Mouse (Mus musculus) CH12.LX (cell line): ENCODE results near the gene Gm26938. TPM values are rescaled to one million over a fixed set of nuclear protein-coding genes. Genes with fewer than 3 reads are reported as not detected.

Source experiments
- DNase-seq: peaks from one replicate; pipeline ENCODE4 v3.0.0-alpha.2; 2013; ENCODE audit errors: extremely low read depth
- H3K27ac ChIP-seq: 2 replicates; pipeline ENCODE4 v1.5.1; 2012; ENCODE audit warnings: low read depth, mild to moderate bottlenecking, control low read depth, moderate library complexity; ENCODE audit not compliant: insufficient read depth
- H3K27me3 ChIP-seq: replicated peaks from 2 replicates; pipeline ENCODE3; 2012; ENCODE audit warnings: inconsistent platforms
- H3K36me3 ChIP-seq, 2 experiments: replicated peaks in 1 of 2; 2 replicates each; pipeline versions ENCODE3 to v1.6.1; 2012; ENCODE audit warnings: inconsistent platforms in 1 of 2, low read length in 1 of 2, mild to moderate bottlenecking in 1 of 2, mixed read lengths in 1 of 2, moderate library complexity in 1 of 2; ENCODE audit not compliant: control insufficient read depth in 1 of 2, insufficient read depth in 1 of 2
- H3K4me1 ChIP-seq, 2 experiments: 2 replicates each; pipeline ENCODE4 v1.6.1; 2012; ENCODE audit warnings: inconsistent platforms in 1 of 2, moderate library complexity in 1 of 2; ENCODE audit not compliant: insufficient read depth in 2 of 2, control insufficient read depth in 1 of 2
- H3K4me2 ChIP-seq: 2 replicates; pipeline ENCODE4 v1.6.1; 2012; ENCODE audit warnings: low read depth, mild to moderate bottlenecking, control low read depth; ENCODE audit not compliant: poor library complexity, insufficient read depth, severe bottlenecking
- H3K4me3 ChIP-seq, 3 experiments: fragments of 150-350 bp in 1 of 3; sonication (generic) in 1 of 3; replicated peaks in 1 of 3; 2 replicates each; pipeline versions ENCODE3 to v1.5.1; 2011 to 2012; ENCODE audit warnings: low read depth in 2 of 3, low read length in 2 of 3, mild to moderate bottlenecking in 2 of 3, moderate library complexity in 2 of 3, control low read depth in 1 of 3, improper control_type of control experiment in 1 of 3, inconsistent platforms in 1 of 3, mixed read lengths in 1 of 3; ENCODE audit not compliant: poor library complexity in 1 of 3
- H3K79me2 ChIP-seq: replicated peaks from 2 replicates; pipeline ENCODE4 v1.6.1; 2012; ENCODE audit warnings: mild to moderate bottlenecking, moderate library complexity; ENCODE audit not compliant: control insufficient read depth, poor library complexity, insufficient read depth, severe bottlenecking; ENCODE audit errors: extremely low read depth
- H3K9ac ChIP-seq: 2 replicates; pipeline ENCODE4 v1.6.1; 2012; ENCODE audit warnings: low read depth, mild to moderate bottlenecking, control low read depth, moderate library complexity; ENCODE audit not compliant: insufficient read depth
- H3K9me3 ChIP-seq: replicated peaks from 2 replicates; pipeline ENCODE3; 2012; ENCODE audit warnings: low read length, inconsistent platforms, mixed read lengths
- BHLHE40 ChIP-seq: IDR thresholded peaks from 2 replicates; pipeline ENCODE4 v1.6.1; 2011; ENCODE audit warnings: mild to moderate bottlenecking, low read depth, low read length, improper control_type of control experiment
- E2F4 ChIP-seq: IDR thresholded peaks from 2 replicates; pipeline ENCODE4 v1.6.1; 2011; ENCODE audit warnings: low read depth, low read length, improper control_type of control experiment; ENCODE audit not compliant: insufficient replicate concordance
- ELF1 ChIP-seq: IDR thresholded peaks from 2 replicates; pipeline ENCODE4 v1.6.1; 2014; ENCODE audit warnings: low read depth, mild to moderate bottlenecking, inconsistent platforms, low read length, improper control_type of control experiment
- ETS1 ChIP-seq: conservative IDR thresholded peaks from 2 replicates; pipeline ENCODE4 v1.6.1; 2012; ENCODE audit warnings: low read depth, mild to moderate bottlenecking, inconsistent platforms, low read length, improper control_type of control experiment, moderate library complexity
- HCFC1 ChIP-seq: IDR thresholded peaks from 2 replicates; pipeline ENCODE4 v1.6.1; 2012; ENCODE audit warnings: low read depth, mild to moderate bottlenecking, inconsistent platforms, low read length, improper control_type of control experiment
- JUN ChIP-seq: IDR thresholded peaks from 2 replicates; pipeline ENCODE4 v1.6.1; 2011; ENCODE audit warnings: low read depth, mild to moderate bottlenecking, low read length, improper control_type of control experiment, moderate library complexity; ENCODE audit not compliant: insufficient read depth
- JUND ChIP-seq: conservative IDR thresholded peaks from 2 replicates; pipeline ENCODE4 v1.6.1; 2011; ENCODE audit warnings: low read depth, low read length, improper control_type of control experiment
- MAX ChIP-seq: IDR thresholded peaks from 2 replicates; pipeline ENCODE4 v1.6.1; 2011; ENCODE audit warnings: low read length, improper control_type of control experiment
- MEF2A ChIP-seq: IDR thresholded peaks from 2 replicates; pipeline ENCODE4 v1.6.1; 2014; ENCODE audit warnings: low read depth, mild to moderate bottlenecking, inconsistent platforms, low read length, improper control_type of control experiment, borderline replicate concordance
- MXI1 ChIP-seq: IDR thresholded peaks from 2 replicates; pipeline ENCODE4 v1.6.1; 2011; ENCODE audit warnings: mild to moderate bottlenecking, low read depth, low read length, improper control_type of control experiment
- MYC ChIP-seq: IDR thresholded peaks from 2 replicates; pipeline ENCODE4 v1.6.1; 2011; ENCODE audit warnings: low read depth, mild to moderate bottlenecking, improper control_type of control experiment, low read length
- NELFE ChIP-seq: IDR thresholded peaks from 2 replicates; pipeline ENCODE4 v1.6.1; 2011; ENCODE audit warnings: low read depth, low read length, improper control_type of control experiment
- POLR2A ChIP-seq: IDR thresholded peaks from 2 replicates; pipeline ENCODE4 v1.6.1; 2011; ENCODE audit warnings: low read depth, mild to moderate bottlenecking, improper control_type of control experiment, low read length
- POLR2AphosphoS2 ChIP-seq: IDR thresholded peaks from 2 replicates; pipeline ENCODE4 v1.6.1; 2011; ENCODE audit warnings: low read depth, low read length, improper control_type of control experiment
- RAD21 ChIP-seq: IDR thresholded peaks from 2 replicates; pipeline ENCODE4 v1.6.1; 2011; ENCODE audit warnings: low read depth, mild to moderate bottlenecking, low read length, improper control_type of control experiment, moderate library complexity
- SIN3A ChIP-seq: IDR thresholded peaks from 2 replicates; pipeline ENCODE4 v1.6.1; 2012; ENCODE audit warnings: low read length, improper control_type of control experiment, inconsistent platforms
- SMC3 ChIP-seq: IDR thresholded peaks from 2 replicates; pipeline ENCODE4 v1.6.1; 2011; ENCODE audit warnings: low read depth, low read length, improper control_type of control experiment
- TBP ChIP-seq: conservative IDR thresholded peaks from 2 replicates; pipeline ENCODE4 v1.6.1; 2011; ENCODE audit warnings: low read depth, low read length, improper control_type of control experiment
- TCF12 ChIP-seq: IDR thresholded peaks from 2 replicates; pipeline ENCODE4 v1.6.1; 2014; ENCODE audit warnings: low read depth, mild to moderate bottlenecking, inconsistent platforms, low read length, improper control_type of control experiment
- UBTF ChIP-seq: IDR thresholded peaks from 2 replicates; pipeline ENCODE4 v1.6.1; 2012; ENCODE audit warnings: low read depth, mild to moderate bottlenecking, inconsistent platforms, low read length, improper control_type of control experiment, moderate library complexity
- USF1 ChIP-seq: IDR thresholded peaks from 2 replicates; pipeline ENCODE4 v1.6.1; 2014; ENCODE audit warnings: low read depth, mild to moderate bottlenecking, inconsistent platforms, low read length, improper control_type of control experiment
- ZKSCAN1 ChIP-seq: IDR thresholded peaks from 2 replicates; pipeline ENCODE4 v1.6.1; 2012; ENCODE audit warnings: low read depth, inconsistent platforms, low read length, improper control_type of control experiment, borderline replicate concordance
- ZMIZ1 ChIP-seq: IDR thresholded peaks from 2 replicates; pipeline ENCODE4 v1.6.1; 2012; ENCODE audit warnings: low read depth, mild to moderate bottlenecking, inconsistent platforms, low read length, improper control_type of control experiment
- dilution Hi-C: fragments of 300-500 bp; cut with MboI; formaldehyde crosslinking; loops from 2 replicates; pipeline ENCODE4 v1.14.3; 2020; ENCODE audit warnings: low sequenced_read_pairs; ENCODE audit not compliant: extremely low pct_unique_long_range_greater_than_20kb, extremely low pct_ligation_motif_present
- in situ Hi-C: fragments of 300-500 bp; cut with MboI; formaldehyde crosslinking; loops from 3 replicates; pipeline ENCODE4 v1.14.3; 2019; ENCODE audit warnings: low sequenced_read_pairs, low pct_ligation_motif_present, low pct_unique_long_range_greater_than_20kb, mixed read lengths
- polyA plus RNA-seq: library from polyadenylated mRNA; unstranded; fragments of >175 nt; gene quantifications from 2 replicates; pipeline ENCODE4 v1.2.1, GENCODE M21; 2012; ENCODE audit warnings: low read depth; ENCODE audit not compliant: insufficient read length
- total RNA-seq, 2 experiments: library from RNA; depleted of rRNA; stranded (reverse); fragments of 300-350 nt in 1 of 2; fragments of >200 nt in 1 of 2; gene quantifications; 2 replicates each; pipeline ENCODE4 v1.2.3; 2012 to 2014

The Gm26938 gene
- total and polyA plus RNA-seq, 3 experiments: not detected

DNA sequence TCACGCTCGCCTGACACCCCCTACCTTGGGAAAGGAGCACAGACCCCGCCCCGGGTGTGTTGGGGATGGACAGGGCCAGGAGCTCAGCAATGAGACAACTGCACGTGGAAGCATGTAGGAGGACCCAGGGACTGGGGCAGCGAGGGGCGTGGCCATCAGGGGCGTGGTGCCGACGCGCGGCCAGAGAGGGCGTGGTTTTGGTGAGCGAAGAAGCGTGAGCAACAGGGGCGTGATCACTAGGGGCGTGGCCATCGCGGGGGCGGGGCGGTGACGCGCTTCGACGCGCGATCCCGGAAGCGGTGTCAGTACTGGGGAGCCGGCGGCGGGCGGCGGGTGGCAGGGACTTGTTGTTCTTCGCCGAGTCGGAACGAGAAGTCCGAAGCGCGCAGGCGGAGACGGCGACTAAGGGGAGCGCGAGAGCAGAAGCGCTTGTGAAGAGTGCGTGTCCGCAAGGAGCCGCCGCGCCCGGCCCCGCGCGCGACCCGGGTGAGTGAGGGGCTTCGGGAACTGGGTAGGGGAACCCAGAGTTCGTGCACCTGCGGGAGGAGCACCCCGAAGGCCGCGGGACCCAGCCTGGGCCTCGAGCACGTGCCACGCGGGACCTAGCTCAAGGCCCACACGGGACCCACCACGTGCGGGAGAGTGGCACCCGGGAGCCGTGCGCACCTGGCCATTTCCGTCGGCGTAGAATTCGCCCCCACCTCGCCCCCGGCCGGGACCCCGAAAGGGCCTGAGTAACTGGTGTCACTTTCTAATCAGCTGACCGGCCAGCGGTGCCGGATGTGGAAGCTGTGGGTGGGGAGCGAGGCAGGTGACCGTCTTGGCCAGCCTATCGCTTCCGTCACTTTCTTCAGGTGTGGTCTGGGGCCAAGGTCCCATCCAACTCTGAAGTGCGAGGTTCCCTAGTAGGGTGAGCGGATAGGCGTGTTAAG is 34.7 kb downstream of the Gm26938 start, which contains the start of gene Mafk:
Gene Mafk, plus strand, starts transcription at position 287 of the 932 bp plus-strand sequence.
- H3K9ac ChIP-seq: peak within 1 kb of the TSS; percentile 84
- TF ChIP-seq ZKSCAN1: no peak
- peak; percentile 91 for TF ChIP-seq TCF12
- peak; percentile 91 for TF ChIP-seq SIN3A
- no peak for TF ChIP-seq E2F4
- TF ChIP-seq JUN: no peak
- TF ChIP-seq POLR2A: peak; percentile 94
- TF ChIP-seq MAX: peak; percentile 69; the same call in 1 of the 2 replicates
- no peak for TF ChIP-seq SMC3
- 0 out of 2 replicates have a peak, but pooled peaks have one; percentile 18 for TF ChIP-seq TBP
- TF ChIP-seq ZMIZ1: peak; percentile 74; the same call in 1 of the 2 replicates
- TF ChIP-seq MEF2A: no peak; the same call in 1 of the 2 replicates
- TF ChIP-seq HCFC1: peak; percentile 57
- peak; percentile 91 for TF ChIP-seq BHLHE40
- TF ChIP-seq RAD21: no peak
- TF ChIP-seq POLR2AphosphoS2: peak; percentile 61; the same call in 1 of the 2 replicates
- TF ChIP-seq MXI1: peak; percentile 76
- TF ChIP-seq ETS1: peak; percentile 4; the same call in 1 of the 2 replicates
- TF ChIP-seq NELFE: peak; percentile 87
- TF ChIP-seq USF1: 0 out of 2 replicates have a peak, but pooled peaks have one; percentile 25
- peak; percentile 99 for TF ChIP-seq ELF1
- TF ChIP-seq JUND: no peak
- no peak for TF ChIP-seq UBTF
- TF ChIP-seq MYC: peak; percentile 70
- peaks cover 25 to 49% of the 10 kb centered on the region in 2 experiments for H3K4me1 ChIP-seq
- dilution Hi-C loops: no loop called here
- H3K4me2 ChIP-seq: peak within 1 kb of the TSS; percentile 97
- peaks cover 32% of the 10 kb centered on the region for H3K79me2 ChIP-seq
- H3K27ac ChIP-seq: no peak within 1 kb of the TSS
- H3K9me3 ChIP-seq: no peaks in the 10 kb centered on the region
- in situ Hi-C loops: no loop called here
- peaks cover 0 to 27% of the 10 kb centered on the region in 2 experiments for H3K36me3 ChIP-seq
- H3K4me3 ChIP-seq: peak within 1 kb of the TSS; percentile 80 to 92 (median 87)
- peaks cover 13% of the 10 kb centered on the region for H3K27me3 ChIP-seq
- DNase-seq: peak; percentile 96
